Mouse (Mus musculus): ENCODE results near the gene Slc15a2. TPM values are rescaled to one million over a fixed set of nuclear protein-coding genes. Genes with fewer than 3 reads are reported as not detected.

Slc15a2 gene
- polyA plus RNA-seq (2014; fragmentation: Nextera tagmentation; extraction: Ambion mirVana): 2.6 and 3.7 TPM in 2 replicates

GRCm38 (mm10) chr16:36784594-36785313 lies at the start of gene Slc15a2:
Gene Slc15a2, minus strand, starts transcription at chr16:36784962.
- ATAC-seq (ENCODE audit: insufficient read depth, low FRiP score, low TSS enrichment): no peak
- Histone ChIP-seq H3K4me1 (ENCODE audit: control insufficient read depth, insufficient read depth, low read length) (no peaks in the 10 kb centered on the region), H3K27me3 (ENCODE audit: control insufficient read depth, insufficient read depth, low read length) (no peaks in the 10 kb centered on the region), H3K9me3 (ENCODE audit: control insufficient read depth, low read length) (no peaks in the 10 kb centered on the region), H3K27ac (ENCODE audit: low read depth, low read length) (no peak within 1 kb of the TSS), H3K9ac (ENCODE audit: low read length) (no peak within 1 kb of the TSS), H3K36me3 (ENCODE audit: control insufficient read depth, insufficient read depth, low read length) (no peaks in the 10 kb centered on the region), H3K4me3 (ENCODE audit: low read depth, low read length) (no peak within 1 kb of the TSS), H3K4me2 (ENCODE audit: low read depth) (no peak within 1 kb of the TSS)
- no peak for DNase-seq (ENCODE audit: low spot score)
- 80% methylated on average over 10 of the region's 10 CpGs for WGBS

GRCm38 (mm10) chr16:36828820-36829219 lies 44.1 kb upstream of the Slc15a2 start:
- Histone ChIP-seq H3K9me3 (ENCODE audit: control insufficient read depth, low read length) (no peaks in the 10 kb centered on the region), H3K4me3 (ENCODE audit: low read depth, low read length) (peak overlapping the region; percentile 73), H3K36me3 (ENCODE audit: control insufficient read depth, insufficient read depth, low read length) (no peaks in the 10 kb centered on the region), H3K27me3 (ENCODE audit: control insufficient read depth, insufficient read depth, low read length) (0 out of 2 replicates have a peak, but pooled peaks cover 2% of the 10 kb centered on the region), H3K9ac (ENCODE audit: low read length) (peak overlapping the region; percentile 81), H3K4me1 (ENCODE audit: control insufficient read depth, insufficient read depth, low read length) (no peaks in the 10 kb centered on the region; the same call in 1 of the 2 replicates), H3K4me2 (ENCODE audit: low read depth) (peak overlapping the region; percentile 57), H3K27ac (ENCODE audit: low read depth, low read length) (no peak overlapping the region)
- 6% methylated on average over 11 of the region's 11 CpGs for WGBS
- ATAC-seq (ENCODE audit: insufficient read depth, low FRiP score, low TSS enrichment) (peak; percentile 29), DNase-seq (ENCODE audit: low spot score) (no peak)

GRCm38 (mm10) chr16:36828054-36828786 lies 43.5 kb upstream of the Slc15a2 start, which contains the start of gene Iqcb1:
Gene Iqcb1, plus strand, starts transcription at chr16:36828385.
- H3K27ac ChIP-seq (ENCODE audit: low read depth, low read length): peak within 1 kb of the TSS; percentile 24
- under 1% methylated on average over 61 of the region's 64 CpGs for WGBS
- H3K9me3 ChIP-seq (ENCODE audit: control insufficient read depth, low read length): no peaks in the 10 kb centered on the region
- ATAC-seq (ENCODE audit: insufficient read depth, low FRiP score, low TSS enrichment): peak; percentile 97
- H3K4me2 ChIP-seq (ENCODE audit: low read depth): peak within 1 kb of the TSS; percentile 57
- peak within 1 kb of the TSS; percentile 73 for H3K4me3 ChIP-seq (ENCODE audit: low read depth, low read length)
- no peaks in the 10 kb centered on the region for H3K36me3 ChIP-seq (ENCODE audit: control insufficient read depth, insufficient read depth, low read length)
- H3K27me3 ChIP-seq (ENCODE audit: control insufficient read depth, insufficient read depth, low read length): 0 out of 2 replicates have a peak, but pooled peaks cover 2% of the 10 kb centered on the region
- no peaks in the 10 kb centered on the region; the same call in 1 of the 2 replicates for H3K4me1 ChIP-seq (ENCODE audit: control insufficient read depth, insufficient read depth, low read length)
- peak within 1 kb of the TSS; percentile 81 for H3K9ac ChIP-seq (ENCODE audit: low read length)
- peak; percentile 89 for DNase-seq (ENCODE audit: low spot score)

GRCm38 (mm10) chr16:36827611-36828053 lies 42.9 kb upstream of the Slc15a2 start:
- H3K4me2 ChIP-seq (ENCODE audit: low read depth): peak overlapping the region; percentile 57
- H3K4me3 ChIP-seq (ENCODE audit: low read depth, low read length): peak overlapping the region; percentile 73
- ATAC-seq (ENCODE audit: insufficient read depth, low FRiP score, low TSS enrichment) (peak; percentile 40; the same call in 1 of the 2 replicates), DNase-seq (ENCODE audit: low spot score) (no peak)
- 5% methylated on average over 11 of the region's 11 CpGs for WGBS
- no peaks in the 10 kb centered on the region; the same call in 1 of the 2 replicates for H3K4me1 ChIP-seq (ENCODE audit: control insufficient read depth, insufficient read depth, low read length)
- H3K9ac ChIP-seq (ENCODE audit: low read length): no peak overlapping the region; the same call in 1 of the 2 replicates
- H3K27me3 ChIP-seq (ENCODE audit: control insufficient read depth, insufficient read depth, low read length): 0 out of 2 replicates have a peak, but pooled peaks cover 2% of the 10 kb centered on the region
- no peaks in the 10 kb centered on the region for H3K9me3 ChIP-seq (ENCODE audit: control insufficient read depth, low read length)
- no peaks in the 10 kb centered on the region for H3K36me3 ChIP-seq (ENCODE audit: control insufficient read depth, insufficient read depth, low read length)
- no peak overlapping the region for H3K27ac ChIP-seq (ENCODE audit: low read depth, low read length)

- H3K27ac ChIP-seq (ENCODE audit: low read depth, low read length): no peak overlapping the region
- no peaks in the 10 kb centered on the region for H3K27me3 ChIP-seq (ENCODE audit: control insufficient read depth, insufficient read depth, low read length)
- ATAC-seq (ENCODE audit: insufficient read depth, low FRiP score, low TSS enrichment): no peak
- WGBS: 13% methylated on average over 3 of the region's 3 CpGs
- no peaks in the 10 kb centered on the region for H3K9me3 ChIP-seq (ENCODE audit: control insufficient read depth, low read length)
- H3K4me3 ChIP-seq (ENCODE audit: low read depth, low read length): no peak overlapping the region
- no peak overlapping the region for H3K4me2 ChIP-seq (ENCODE audit: low read depth)
- no peak for DNase-seq (ENCODE audit: low spot score)
- no peaks in the 10 kb centered on the region for H3K36me3 ChIP-seq (ENCODE audit: control insufficient read depth, insufficient read depth, low read length)
- no peak overlapping the region for H3K9ac ChIP-seq (ENCODE audit: low read length)
- H3K4me1 ChIP-seq (ENCODE audit: control insufficient read depth, insufficient read depth, low read length): no peaks in the 10 kb centered on the region
Observed at GRCm38 (mm10) chr16:36821474-36821873, 36.7 kb upstream of the Slc15a2 start.

GRCm38 (mm10) chr16:36820747-36821146 lies 36.0 kb upstream of the Slc15a2 start:
- no peak overlapping the region for H3K4me2 ChIP-seq (ENCODE audit: low read depth)
- no peaks in the 10 kb centered on the region for H3K9me3 ChIP-seq (ENCODE audit: control insufficient read depth, low read length)
- DNase-seq (ENCODE audit: low spot score) (no peak), ATAC-seq (ENCODE audit: insufficient read depth, low FRiP score, low TSS enrichment) (no peak)
- 84% methylated on average over 3 of the region's 3 CpGs for WGBS
- H3K27ac ChIP-seq (ENCODE audit: low read depth, low read length): no peak overlapping the region
- H3K4me1 ChIP-seq (ENCODE audit: control insufficient read depth, insufficient read depth, low read length): no peaks in the 10 kb centered on the region
- no peak overlapping the region for H3K9ac ChIP-seq (ENCODE audit: low read length)
- no peak overlapping the region for H3K4me3 ChIP-seq (ENCODE audit: low read depth, low read length)
- no peaks in the 10 kb centered on the region for H3K27me3 ChIP-seq (ENCODE audit: control insufficient read depth, insufficient read depth, low read length)
- no peaks in the 10 kb centered on the region for H3K36me3 ChIP-seq (ENCODE audit: control insufficient read depth, insufficient read depth, low read length)

- Histone ChIP-seq H3K9ac (ENCODE audit: low read length) (no peak overlapping the region), H3K27me3 (ENCODE audit: control insufficient read depth, insufficient read depth, low read length) (no peaks in the 10 kb centered on the region), H3K4me2 (ENCODE audit: low read depth) (no peak overlapping the region), H3K4me3 (ENCODE audit: low read depth, low read length) (no peak overlapping the region), H3K27ac (ENCODE audit: low read depth, low read length) (no peak overlapping the region), H3K9me3 (ENCODE audit: control insufficient read depth, low read length) (no peaks in the 10 kb centered on the region), H3K36me3 (ENCODE audit: control insufficient read depth, insufficient read depth, low read length) (no peaks in the 10 kb centered on the region), H3K4me1 (ENCODE audit: control insufficient read depth, insufficient read depth, low read length) (no peaks in the 10 kb centered on the region)
- ATAC-seq (ENCODE audit: insufficient read depth, low FRiP score, low TSS enrichment): no peak
- WGBS: 84% methylated on average over 6 of the region's 6 CpGs
- no peak for DNase-seq (ENCODE audit: low spot score)
Observed at GRCm38 (mm10) chr16:36820016-36820415, 35.3 kb upstream of the Slc15a2 start.

GRCm38 (mm10) chr16:36817321-36817926 lies 32.7 kb upstream of the Slc15a2 start:
- H3K27me3 ChIP-seq (ENCODE audit: control insufficient read depth, insufficient read depth, low read length): no peaks in the 10 kb centered on the region
- ATAC-seq (ENCODE audit: insufficient read depth, low FRiP score, low TSS enrichment) (peak; percentile 81), DNase-seq (ENCODE audit: low spot score) (peak; percentile 74)
- H3K9me3 ChIP-seq (ENCODE audit: control insufficient read depth, low read length): no peaks in the 10 kb centered on the region
- no peak overlapping the region for H3K4me3 ChIP-seq (ENCODE audit: low read depth, low read length)
- no peak overlapping the region for H3K4me2 ChIP-seq (ENCODE audit: low read depth)
- no peaks in the 10 kb centered on the region for H3K4me1 ChIP-seq (ENCODE audit: control insufficient read depth, insufficient read depth, low read length)
- H3K27ac ChIP-seq (ENCODE audit: low read depth, low read length): no peak overlapping the region
- no peaks in the 10 kb centered on the region for H3K36me3 ChIP-seq (ENCODE audit: control insufficient read depth, insufficient read depth, low read length)
- no peak overlapping the region for H3K9ac ChIP-seq (ENCODE audit: low read length)
- WGBS: 21% methylated on average over 7 of the region's 7 CpGs
